Mouse (Mus musculus): ENCODE results near the gene Ebf1. TPM values are rescaled to one million over a fixed set of nuclear protein-coding genes. Genes with fewer than 3 reads are reported as not detected.

Ebf1 gene
- total RNA-seq, 2 experiments from 2014 or later = 2.9 to 6.1 TPM

GRCm38 (mm10) chr11:44641496-44641895, 24.4 kb downstream of the Ebf1 start:
- no peak for DNase-seq (ENCODE audit: low spot score in 2 of 2)
- intact Hi-C loops (cut with DNase I) = no loop called here

GRCm38 (mm10) chr11:44654340-44655019, 37.4 kb downstream of the Ebf1 start:
- no peak for DNase-seq (ENCODE audit: low spot score in 2 of 2)
- intact Hi-C loops (cut with DNase I) = no loop called here

DNA sequence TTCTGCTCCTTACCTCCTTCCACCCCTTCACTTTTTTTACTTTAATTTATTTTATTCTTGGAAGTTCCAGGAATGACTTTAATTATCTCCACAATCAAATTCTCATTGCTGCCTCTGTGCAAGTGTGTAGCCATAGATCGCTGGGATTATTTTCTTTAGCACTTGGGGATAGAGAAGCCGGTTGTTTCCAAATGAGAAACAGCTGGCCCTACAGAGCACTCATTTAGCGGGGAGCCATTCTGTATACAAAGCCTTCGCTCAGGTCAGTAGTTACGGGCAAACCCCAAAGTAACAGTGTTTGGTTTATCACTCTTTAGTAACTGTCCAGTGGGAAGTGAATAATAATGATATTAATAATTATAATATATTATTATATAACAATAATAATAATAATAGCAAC, 38.4 kb downstream of the Ebf1 start:
- no peak for DNase-seq (ENCODE audit: low spot score in 2 of 2)
- intact Hi-C loops (cut with DNase I) = no loop called here

GRCm38 (mm10) chr11:44656916-44657315, 39.8 kb downstream of the Ebf1 start:
- no peak for DNase-seq (ENCODE audit: low spot score in 2 of 2)
- intact Hi-C loops (cut with DNase I) = no loop called here

DNA sequence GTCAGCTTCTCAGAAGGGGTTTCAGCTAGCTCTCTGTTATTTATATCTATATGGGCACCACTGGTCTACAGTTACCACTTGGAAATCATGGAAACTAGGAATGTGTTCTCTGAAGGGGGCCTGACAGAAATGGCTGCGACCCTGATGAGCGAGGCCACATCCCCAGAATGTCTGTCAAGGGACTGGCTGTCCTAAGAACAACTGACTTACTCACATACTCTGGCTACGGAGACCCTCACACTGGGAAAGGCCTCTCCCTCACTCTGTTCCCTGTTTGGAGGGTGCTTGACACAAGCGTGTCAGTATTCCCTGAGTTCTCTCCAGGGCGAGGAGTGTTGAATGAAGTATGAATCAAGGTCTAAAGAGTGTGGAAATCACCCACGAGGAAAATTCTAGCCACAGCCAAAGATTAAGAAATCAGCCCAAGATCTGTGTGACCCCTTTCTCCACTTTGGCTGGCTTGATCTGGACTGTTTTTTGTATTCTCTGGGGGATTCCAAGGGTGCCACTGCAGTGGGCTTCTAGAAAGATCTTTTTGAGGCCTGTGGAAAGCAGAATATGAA, 40.8 kb downstream of the Ebf1 start:
- DNase-seq (ENCODE audit: low spot score in 2 of 2) = no peak
- intact Hi-C loops (cut with DNase I) = no loop called here

DNA sequence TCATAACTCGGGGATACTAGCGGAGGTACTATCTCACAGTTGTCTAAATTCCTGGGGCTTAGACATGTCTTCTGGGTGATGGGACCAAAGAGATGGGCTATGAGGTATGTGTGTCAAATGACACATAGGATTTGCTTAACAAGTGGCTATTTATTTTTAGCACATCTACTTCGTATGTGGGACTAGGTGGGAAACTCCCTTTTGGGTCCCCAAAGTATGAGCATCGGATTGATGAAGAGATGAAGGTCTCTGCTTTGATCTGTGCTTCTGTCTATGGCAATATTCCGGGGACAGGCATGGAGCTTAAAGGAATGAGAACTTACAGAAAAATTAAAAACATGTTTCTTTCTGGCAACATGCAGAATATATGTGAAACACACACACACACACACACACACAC, 44.8 kb downstream of the Ebf1 start:
- no peak for DNase-seq (ENCODE audit: low spot score in 2 of 2)
- intact Hi-C loops (cut with DNase I) = no loop called here

- intact Hi-C loops (cut with DNase I) = no loop called here
- no peak for DNase-seq (ENCODE audit: low spot score in 2 of 2)
Observed at GRCm38 (mm10) chr11:44663609-44664141, 46.6 kb downstream of the Ebf1 start.

DNA sequence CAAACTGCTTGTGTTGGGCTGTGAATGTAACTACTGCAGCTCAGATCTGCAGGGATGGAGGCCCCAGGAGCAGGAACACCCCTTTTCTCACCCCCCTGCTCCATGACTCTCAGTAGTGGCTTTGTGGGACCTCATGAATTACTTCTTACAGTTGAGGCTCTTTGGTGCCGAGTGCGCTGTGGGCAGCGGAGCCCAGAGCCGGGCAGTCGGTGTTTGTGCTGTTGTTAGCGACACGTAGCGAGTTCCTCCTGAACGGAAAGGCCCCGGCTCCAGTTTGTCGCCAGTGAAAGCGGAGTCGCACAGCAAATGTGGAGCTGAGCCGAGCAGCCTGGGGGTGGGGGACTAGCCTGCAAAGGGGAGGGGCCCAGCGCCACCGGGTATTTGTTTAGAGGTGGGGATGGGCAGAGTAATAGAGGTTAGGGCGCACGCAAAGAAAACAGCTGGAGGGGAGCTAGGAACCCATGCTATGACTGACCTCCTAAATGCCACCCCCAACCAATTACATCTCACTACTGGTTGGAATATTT, 48.1 kb downstream of the Ebf1 start:
- no peak for DNase-seq (ENCODE audit: low spot score in 2 of 2)

DNA sequence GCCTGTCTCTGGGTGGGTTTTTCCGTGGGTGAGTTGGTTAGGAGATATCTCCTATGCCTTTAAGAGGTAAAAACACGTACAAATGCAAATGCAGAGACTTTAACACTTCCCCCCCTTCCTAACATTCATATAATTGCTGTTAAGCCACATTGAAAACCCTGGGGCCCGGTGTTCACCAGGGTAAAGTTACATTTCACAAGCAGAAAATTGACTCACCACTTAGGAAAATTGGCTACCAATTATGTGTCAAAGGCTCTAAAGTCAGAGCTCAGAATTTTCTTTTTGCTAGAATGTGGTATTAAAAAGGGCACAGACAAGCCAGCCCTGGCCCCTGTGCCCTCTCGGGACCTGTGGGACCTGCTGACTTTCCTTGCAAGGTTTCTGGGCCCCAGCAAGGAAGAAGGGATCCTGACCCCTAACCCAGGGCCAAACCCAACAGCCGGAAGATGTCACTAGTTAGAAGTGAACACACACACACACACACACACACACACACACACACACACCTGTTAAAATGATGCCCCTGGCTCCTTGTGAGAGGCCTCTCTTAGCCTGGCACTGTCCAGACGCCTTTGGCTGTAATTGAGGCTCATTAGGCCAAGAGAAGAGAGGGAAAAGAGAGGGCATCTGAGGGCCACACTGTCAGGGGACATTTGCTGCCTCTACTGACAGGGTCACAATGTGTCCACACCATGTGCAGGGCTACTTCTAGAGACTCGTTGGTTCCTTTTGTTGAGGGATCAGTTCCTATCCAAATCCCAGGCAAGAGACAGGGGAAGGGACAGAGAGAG, 48.8 kb downstream of the Ebf1 start:
- DNase-seq (ENCODE audit: low spot score in 2 of 2) = no peak
- intact Hi-C loops (cut with DNase I) = no loop called here

More for the DNA sequence above, 48.1 kb downstream of the Ebf1 start:
- intact Hi-C loops (cut with DNase I) = no loop called here

- intact Hi-C loops (cut with DNase I) = no loop called here
- DNase-seq (ENCODE audit: low spot score in 2 of 2) = no peak
Observed at GRCm38 (mm10) chr11:44666741-44667140, 49.6 kb downstream of the Ebf1 start.

DNA sequence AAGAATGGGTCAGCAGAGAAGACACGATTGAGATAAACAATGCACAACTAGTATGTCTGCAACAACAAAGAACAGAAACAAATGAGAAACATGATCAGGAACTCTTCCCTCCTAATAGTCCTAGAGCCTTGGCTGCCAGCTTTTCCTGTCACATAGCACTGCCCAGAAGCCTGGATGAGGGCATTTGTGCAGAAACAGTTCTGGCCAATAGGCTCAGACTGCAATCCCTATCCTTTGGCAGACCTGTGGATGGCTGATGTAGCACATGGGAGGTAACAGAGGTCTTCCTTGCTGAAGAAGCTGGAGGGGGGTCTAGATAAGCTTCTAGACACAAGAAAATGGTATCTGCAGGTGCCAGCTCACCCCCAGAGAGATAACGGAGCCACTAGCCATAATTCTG, 64.2 kb downstream of the Ebf1 start:
- intact Hi-C loops (cut with DNase I) = no loop called here
- no peak for DNase-seq (ENCODE audit: low spot score in 2 of 2)

DNA sequence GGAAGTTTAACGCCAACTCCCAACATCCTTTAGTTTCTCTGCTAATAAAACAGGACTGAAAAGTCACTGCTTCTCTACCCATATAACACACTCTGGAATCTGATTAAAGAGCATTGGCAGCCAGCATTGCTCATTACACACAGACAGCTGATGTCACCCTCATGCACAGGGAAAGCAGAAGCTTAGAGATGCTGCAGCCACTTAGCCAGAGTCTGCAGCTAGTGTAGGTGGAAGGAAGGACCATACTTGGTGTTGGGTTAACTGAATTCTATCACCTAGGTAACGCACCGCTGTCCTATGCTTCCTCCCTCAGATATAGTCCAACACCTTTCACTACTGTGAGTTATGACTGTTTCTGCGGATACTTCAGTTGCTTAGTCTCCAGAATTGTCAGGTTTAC, 64.9 kb downstream of the Ebf1 start:
- intact Hi-C loops (cut with DNase I) = no loop called here

DNA sequence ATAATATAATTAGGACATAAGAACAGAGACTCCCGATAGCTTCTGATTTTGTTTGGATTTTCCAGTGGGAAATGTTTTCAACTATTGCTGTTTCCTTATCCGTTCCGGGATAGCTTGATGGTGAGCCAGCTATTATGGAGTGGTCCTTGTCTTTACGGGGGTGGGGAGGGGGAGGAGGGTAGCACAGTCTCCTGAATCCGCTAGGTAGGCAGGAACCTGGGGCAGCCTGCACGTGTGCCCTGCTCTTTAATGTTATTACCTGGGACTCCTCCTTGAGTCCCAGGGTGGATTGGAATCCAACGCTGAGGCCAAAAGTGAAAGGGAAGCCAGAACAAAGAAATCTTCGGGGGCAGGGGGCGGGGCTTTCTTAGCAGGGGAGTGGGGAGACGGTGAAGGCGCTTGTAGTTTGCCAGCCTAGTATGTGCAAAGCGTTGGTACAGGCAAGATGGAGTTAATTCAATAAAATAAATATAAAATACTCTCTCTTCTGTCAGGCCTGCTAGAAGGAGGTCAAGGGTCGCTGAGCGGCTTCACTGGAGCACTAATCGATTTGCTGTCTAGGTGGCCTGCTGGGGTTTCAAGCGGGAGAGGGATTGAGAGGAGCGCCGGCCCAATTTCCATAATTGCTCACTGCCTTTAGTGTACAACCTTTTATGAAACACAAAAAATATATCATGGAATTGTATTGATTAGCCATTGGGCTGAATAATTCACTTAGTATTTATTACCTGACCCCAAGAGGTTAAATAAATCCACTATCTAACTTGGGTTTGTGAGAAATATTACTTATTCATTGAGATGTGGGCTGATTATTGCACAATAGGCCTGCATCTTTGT, 65.8 kb downstream of the Ebf1 start:
- intact Hi-C loops (cut with DNase I) = no loop called here
- no peak for DNase-seq (ENCODE audit: low spot score in 2 of 2)

More for the DNA sequence above, 64.9 kb downstream of the Ebf1 start:
- DNase-seq (ENCODE audit: low spot score in 2 of 2) = no peak

GRCm38 (mm10) chr11:44684486-44685076, 67.5 kb downstream of the Ebf1 start:
- intact Hi-C loops (cut with DNase I) = no loop called here
- DNase-seq (ENCODE audit: low spot score in 2 of 2) = no peak

- intact Hi-C loops (cut with DNase I) = no loop called here
Observed at GRCm38 (mm10) chr11:44685129-44685528, 68.0 kb downstream of the Ebf1 start.

GRCm38 (mm10) chr11:44685911-44686361, 68.8 kb downstream of the Ebf1 start:
- DNase-seq (ENCODE audit: low spot score in 2 of 2) = no peak
- intact Hi-C loops (cut with DNase I) = no loop called here

More at GRCm38 (mm10) chr11:44685129-44685528, 68.0 kb downstream of the Ebf1 start:
- no peak for DNase-seq (ENCODE audit: low spot score in 2 of 2)

DNA sequence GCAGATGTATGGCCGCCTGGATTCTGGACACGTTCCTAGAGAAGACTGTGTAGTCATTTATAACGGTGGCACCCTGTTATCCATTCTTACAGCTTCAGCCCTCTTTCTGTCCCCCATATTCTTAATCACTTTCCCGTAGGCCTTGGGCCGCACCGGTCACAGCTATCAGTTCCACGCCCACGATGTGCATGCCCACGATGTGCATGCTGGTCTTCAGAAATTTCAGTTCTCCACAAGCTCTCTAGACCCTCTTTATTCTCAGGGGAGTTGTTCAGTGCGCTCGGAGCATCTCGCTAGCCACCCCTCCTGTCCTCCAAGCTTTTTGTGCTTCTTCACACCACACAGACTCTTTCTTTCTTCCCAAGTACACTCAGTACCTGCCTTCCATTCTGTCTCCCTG, 69.3 kb downstream of the Ebf1 start:
- intact Hi-C loops (cut with DNase I) = no loop called here
- no peak for DNase-seq (ENCODE audit: low spot score in 2 of 2)

DNA sequence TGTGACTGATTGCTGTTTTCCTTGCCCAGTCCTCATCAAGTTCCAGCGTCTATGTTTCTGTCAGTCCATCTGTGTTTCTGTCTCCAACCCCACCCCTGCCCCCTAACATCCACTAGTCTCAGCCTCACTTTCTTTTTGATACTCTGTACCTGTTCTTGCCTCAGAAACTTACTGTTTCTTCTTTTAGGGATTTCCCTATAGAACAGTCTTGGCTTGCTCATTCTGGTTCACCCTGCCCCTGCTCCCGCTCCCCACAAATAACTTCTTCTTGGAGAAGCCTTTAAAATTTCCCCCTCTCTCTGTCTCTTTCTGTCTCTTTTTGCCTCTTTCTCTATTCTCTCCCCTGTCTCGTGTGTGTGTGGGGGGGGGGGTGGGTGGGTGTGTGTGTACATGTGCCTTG, 71.4 kb downstream of the Ebf1 start:
- no peak for DNase-seq (ENCODE audit: low spot score in 2 of 2)
- intact Hi-C loops (cut with DNase I) = no loop called here
